ENCODE assay signal across 9 mouse cellular contexts in genomic region chr10:99913001-99913845, GRCm38 (mm10).
DNase-seq lines count a peak whose midpoint lies in the region; ATAC-seq and TF ChIP-seq lines count a peak whose summit lies in the region.
"Had no signal": no experiment of that assay in that cellular context is flagged by ENCODE, and none has a peak within 500 bp of the region (broad histone marks: within the 10 kb centered on the region; RNA-seq: fewer than 3 reads in every experiment).

No protein-coding gene starts in this region.

- peak overlapping the region; percentile 25 for H3K4me2 ChIP-seq in hindbrain, embryonic 16.5 days (ENCODE audit: low read length)
- H3K4me2 ChIP-seq in lung, embryonic 16.5 days (ENCODE audit: low read depth, low read length): peak overlapping the region; percentile 57
- H3K4me2 ChIP-seq in neural tube, embryonic 15.5 days: no peak overlapping the region

- no peaks in the 10 kb centered on the region for H3K27me3 ChIP-seq in hindbrain, embryonic 16.5 days (replicated peaks; ENCODE audit: control insufficient read depth, insufficient read depth, low read length)
- H3K27me3 ChIP-seq in lung, embryonic 16.5 days (ENCODE audit: control insufficient read depth, insufficient read depth, low read depth, low read length): no peaks in the 10 kb centered on the region
- H3K27me3 ChIP-seq in neural tube, embryonic 15.5 days (replicated peaks): no peaks in the 10 kb centered on the region
- H3K27me3 ChIP-seq: CH12.LX had no signal

- TF ChIP-seq POLR2A in bone marrow, adult 2 months (IDR thresholded peaks at IDR 0.05; ENCODE audit: borderline replicate concordance, control insufficient read depth, low read depth, low read length): no peak

- WGBS in bone marrow, adult 2 months: 31% methylated on average over 20 of the region's 20 CpGs
- 78% methylated on average over 20 of the region's 20 CpGs for WGBS in hindbrain, embryonic 16.5 days
- whole genome bisulfite sequencing in lung, embryonic 16.5 days: 5% methylated on average over 20 of the region's 20 CpGs
- WGBS in neural tube, embryonic 15.5 days: 78% methylated on average over 20 of the region's 20 CpGs

- H3K9me3 ChIP-seq in hindbrain, embryonic 16.5 days (ENCODE audit: control insufficient read depth, low read length): peaks cover 2% of the 10 kb centered on the region; the same call in 1 of the 2 replicates
- no peaks in the 10 kb centered on the region for H3K9me3 ChIP-seq in lung, embryonic 16.5 days (ENCODE audit: control insufficient read depth, low read length)
- H3K9me3 ChIP-seq in neural tube, embryonic 15.5 days (replicated peaks): no peaks in the 10 kb centered on the region

- peak overlapping the region; percentile 13 for H3K4me3 ChIP-seq in bone marrow, adult 2 months (replicated peaks; ENCODE audit: control insufficient read depth, low read depth, low read length)
- H3K4me3 ChIP-seq in hindbrain, embryonic 16.5 days (ENCODE audit: low read length): no peak overlapping the region; the same call in 1 of the 2 replicates
- H3K4me3 ChIP-seq in lung, embryonic 16.5 days (ENCODE audit: low read length): peak overlapping the region; percentile 52
- H3K4me3 ChIP-seq in neural tube, embryonic 15.5 days (replicated peaks): no peak overlapping the region

- no peak overlapping the region for H3K27ac ChIP-seq in bone marrow, adult 2 months (ENCODE audit: control insufficient read depth, insufficient read depth, low read depth, low read length, poor library complexity)
- no peak overlapping the region for H3K27ac ChIP-seq in hindbrain, embryonic 16.5 days (ENCODE audit: low read depth, low read length)
- H3K27ac ChIP-seq in lung, embryonic 16.5 days (ENCODE audit: low read length): peak overlapping the region; percentile 93
- H3K27ac ChIP-seq in neural tube, embryonic 15.5 days (replicated peaks): no peak overlapping the region

- H3K36me3 ChIP-seq in hindbrain, embryonic 16.5 days (ENCODE audit: control insufficient read depth, insufficient read depth, low read length): no peaks in the 10 kb centered on the region
- no peaks in the 10 kb centered on the region for H3K36me3 ChIP-seq in lung, embryonic 16.5 days (ENCODE audit: control insufficient read depth, insufficient read depth, low read length)
- H3K36me3 ChIP-seq in neural tube, embryonic 15.5 days: no peaks in the 10 kb centered on the region

- no peaks in the 10 kb centered on the region for H3K4me1 ChIP-seq in bone marrow, adult 2 months (ENCODE audit: control insufficient read depth, insufficient read depth, low read length)
- no peaks in the 10 kb centered on the region for H3K4me1 ChIP-seq in hindbrain, embryonic 16.5 days (ENCODE audit: control insufficient read depth, insufficient read depth, low read depth, low read length)
- H3K4me1 ChIP-seq in lung, embryonic 16.5 days (replicated peaks; ENCODE audit: control insufficient read depth, insufficient read depth, low read length): no peaks in the 10 kb centered on the region
- no peaks in the 10 kb centered on the region for H3K4me1 ChIP-seq in neural tube, embryonic 15.5 days

- DNase-seq in heart, adult 8-10 months (ENCODE audit: low spot score): peak; percentile 24
- DNase-seq in heart, postnatal 4 days: no peak
- no peak for DNase-seq in left cerebral cortex, adult 11 months (ENCODE audit: low spot score)

- TF ChIP-seq CTCF in bone marrow, adult 2 months (IDR thresholded peaks at IDR 0.05; ENCODE audit: control insufficient read depth, insufficient read depth, low read length): no peak

- no peak overlapping the region for H3K9ac ChIP-seq in hindbrain, embryonic 16.5 days (ENCODE audit: low read depth, low read length)
- H3K9ac ChIP-seq in lung, embryonic 16.5 days (ENCODE audit: low read length): peak overlapping the region; percentile 56
- no peak overlapping the region for H3K9ac ChIP-seq in neural tube, embryonic 15.5 days (replicated peaks)

- no peak for ATAC-seq in hindbrain, embryonic 16.5 days
- peak; percentile 80 for ATAC-seq in lung, embryonic 16.5 days (ENCODE audit: low read depth)
- ATAC-seq in neural tube, embryonic 15.5 days (ENCODE audit: low FRiP score): no peak
- no peak for ATAC-seq in cerebellum, adult (ENCODE audit: insufficient number of reproducible peaks, low FRiP score, low TSS enrichment)

Comparison
In these comparisons a context has a peak if more than half of its experiments do, and no peak if none do; other contexts are left out.
1. H3K4me3 ChIP-seq: peak in bone marrow, adult 2 months (single experiment) and lung, embryonic 16.5 days (single experiment); none in hindbrain, embryonic 16.5 days (single experiment) and neural tube, embryonic 15.5 days (single experiment).